Mouse (Mus musculus) forebrain, embryonic 15.5 days (tissue): Measurements from ENCODE around the gene Larp4b. TPM values are rescaled to one million over a fixed set of nuclear protein-coding genes. Genes with fewer than 3 reads are reported as not detected.

ENCODE experiments used
- ATAC-seq: fragments of 200-750 bp; cut with Nextera tagmentation; replicated peaks from 2 replicates; pipeline ENCODE4 v1.8.0; 2017; ENCODE audit warnings: mild to moderate bottlenecking, moderate TSS enrichment, moderate library complexity
- H3K27ac ChIP-seq: fragments of 300-500 bp; sonication (generic); replicated peaks from 2 replicates; pipeline ENCODE4 v1.5.1; 2015; ENCODE audit warnings: mild to moderate bottlenecking, inconsistent platforms
- H3K27me3 ChIP-seq: fragments of 300-500 bp; sonication (generic); 2 replicates; pipeline ENCODE4 v1.6.1; 2015; ENCODE audit warnings: inconsistent platforms
- H3K36me3 ChIP-seq: fragments of 300-500 bp; sonication (generic); 2 replicates; pipeline ENCODE4 v1.6.1; 2015; ENCODE audit warnings: mild to moderate bottlenecking, inconsistent platforms
- H3K4me1 ChIP-seq: fragments of 300-500 bp; sonication (generic); 2 replicates; pipeline ENCODE4 v1.6.1; 2015; ENCODE audit warnings: inconsistent platforms
- H3K4me2 ChIP-seq: fragments of 300-500 bp; sonication (generic); replicated peaks from 2 replicates; pipeline ENCODE4 v1.6.1; 2015; ENCODE audit warnings: mild to moderate bottlenecking, inconsistent platforms
- H3K4me3 ChIP-seq: fragments of 300-500 bp; sonication (generic); 2 replicates; pipeline ENCODE4 v1.5.1; 2015; ENCODE audit warnings: mild to moderate bottlenecking, inconsistent platforms
- H3K9ac ChIP-seq: fragments of 300-500 bp; sonication (generic); replicated peaks from 2 replicates; pipeline ENCODE4 v1.6.1; 2015; ENCODE audit warnings: mild to moderate bottlenecking, inconsistent platforms
- H3K9me3 ChIP-seq: fragments of 300-500 bp; sonication (generic); 2 replicates; pipeline ENCODE4 v1.6.1; 2016; ENCODE audit warnings: inconsistent platforms
- WGBS: fragments of 180-500 bp; shearing (Covaris S2); methylation state at CpG from one replicate; pipeline ENCODE4 v1.1.7; 2015; ENCODE audit warnings: mixed read lengths; 5-methylcytosine and 5-hydroxymethylcytosine counted together
- polyA plus RNA-seq: library from polyadenylated mRNA; unstranded; fragments of >200 nt; fragmentation: Nextera tagmentation; extraction: Ambion mirVana; gene quantifications from 2 replicates; pipeline ENCODE4 v1.2.1, GENCODE M21; 2015

Gene Larp4b
- polyA plus RNA-seq, 1 experiment from 2014 or later, result 39.3 TPM

- Histone ChIP-seq H3K9me3 (no peaks in the 10 kb centered on the region), H3K27me3 (no peaks in the 10 kb centered on the region), H3K27ac (no peak overlapping the region), H3K36me3 (peaks cover 45% of the 10 kb centered on the region), H3K4me3 (no peak overlapping the region), H3K9ac (no peak overlapping the region), H3K4me2 (no peak overlapping the region), H3K4me1 (no peaks in the 10 kb centered on the region)
- 94% methylated on average over 6 of the region's 6 CpGs for WGBS
- no peak for ATAC-seq
These were observed 35.1 kb downstream of the Larp4b start for GRCm38 (mm10) chr13:9128707-9129314.

GRCm38 (mm10) chr13:9134421-9134820, 40.7 kb downstream of the Larp4b start:
- Histone ChIP-seq H3K9me3 (no peaks in the 10 kb centered on the region), H3K4me3 (no peak overlapping the region), H3K27ac (no peak overlapping the region), H3K9ac (no peak overlapping the region), H3K27me3 (no peaks in the 10 kb centered on the region), H3K4me1 (no peaks in the 10 kb centered on the region), H3K36me3 (peaks cover 38% of the 10 kb centered on the region), H3K4me2 (no peak overlapping the region)
- 81% methylated on average over 2 of the region's 2 CpGs for WGBS
- ATAC-seq, result no peak

GRCm38 (mm10) chr13:9136088-9136487, 42.4 kb downstream of the Larp4b start:
- ATAC-seq, result no peak
- Histone ChIP-seq H3K4me3 (no peak overlapping the region), H3K27ac (no peak overlapping the region), H3K4me1 (no peaks in the 10 kb centered on the region), H3K27me3 (no peaks in the 10 kb centered on the region), H3K36me3 (peaks cover 35% of the 10 kb centered on the region; the same call in 1 of the 2 replicates), H3K9ac (no peak overlapping the region), H3K4me2 (no peak overlapping the region), H3K9me3 (no peaks in the 10 kb centered on the region)
- WGBS, result 92% methylated on average over 6 of the region's 6 CpGs

DNA sequence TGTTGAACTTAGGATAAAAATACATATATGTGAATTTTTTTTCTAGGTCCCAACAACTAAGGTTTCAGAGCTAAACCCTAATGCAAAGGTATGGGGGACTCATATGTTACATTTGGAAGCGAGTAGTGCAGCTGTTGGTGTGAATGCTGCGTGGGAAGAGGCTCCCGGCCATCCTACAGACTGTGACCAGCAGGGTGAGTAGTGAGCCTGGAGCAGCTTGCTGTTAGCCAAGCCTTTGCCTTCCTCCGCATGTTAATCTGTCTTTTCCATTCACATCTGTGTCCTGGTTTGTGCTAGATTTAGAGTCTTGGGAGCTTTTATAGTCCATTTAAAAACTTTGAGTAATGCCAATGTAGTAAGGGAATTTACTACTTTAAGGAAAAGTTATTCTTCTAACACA, 43.1 kb downstream of the Larp4b start:
- Histone ChIP-seq H3K27me3 (no peaks in the 10 kb centered on the region), H3K27ac (no peak overlapping the region), H3K4me2 (no peak overlapping the region), H3K4me3 (no peak overlapping the region), H3K36me3 (peaks cover 40% of the 10 kb centered on the region), H3K9me3 (no peaks in the 10 kb centered on the region), H3K4me1 (no peaks in the 10 kb centered on the region), H3K9ac (no peak overlapping the region)
- no peak for ATAC-seq
- WGBS, result 62% methylated on average over 4 of the region's 4 CpGs

GRCm38 (mm10) chr13:9139466-9139991, 45.8 kb downstream of the Larp4b start:
- Histone ChIP-seq H3K4me3 (no peak overlapping the region), H3K36me3 (peaks cover 40% of the 10 kb centered on the region), H3K9me3 (no peaks in the 10 kb centered on the region), H3K4me1 (0 out of 2 replicates have a peak, but pooled peaks cover 5% of the 10 kb centered on the region), H3K27me3 (no peaks in the 10 kb centered on the region), H3K9ac (no peak overlapping the region), H3K4me2 (no peak overlapping the region), H3K27ac (no peak overlapping the region)
- 86% methylated on average over 6 of the region's 6 CpGs for WGBS
- no peak for ATAC-seq

GRCm38 (mm10) chr13:9140204-9140603, 46.5 kb downstream of the Larp4b start:
- H3K9me3 ChIP-seq, result no peaks in the 10 kb centered on the region
- H3K27ac ChIP-seq, result no peak overlapping the region
- 79% methylated on average over 10 of the region's 10 CpGs for WGBS
- H3K4me1 ChIP-seq, result 0 out of 2 replicates have a peak, but pooled peaks cover 5% of the 10 kb centered on the region
- no peak overlapping the region for H3K4me3 ChIP-seq
- H3K27me3 ChIP-seq, result no peaks in the 10 kb centered on the region
- no peak overlapping the region for H3K4me2 ChIP-seq
- H3K36me3 ChIP-seq, result peaks cover 42% of the 10 kb centered on the region
- H3K9ac ChIP-seq, result no peak overlapping the region
- no peak for ATAC-seq

- no peak overlapping the region for H3K9ac ChIP-seq
- no peaks in the 10 kb centered on the region for H3K9me3 ChIP-seq
- no peaks in the 10 kb centered on the region for H3K27me3 ChIP-seq
- no peak overlapping the region for H3K4me2 ChIP-seq
- no peak overlapping the region for H3K4me3 ChIP-seq
- peaks cover 48% of the 10 kb centered on the region for H3K36me3 ChIP-seq
- H3K27ac ChIP-seq, result no peak overlapping the region
- WGBS, result 9% methylated on average over 2 of the region's 2 CpGs
- peak; percentile 13; the same call in 1 of the 2 replicates for ATAC-seq
- H3K4me1 ChIP-seq, result 0 out of 2 replicates have a peak, but pooled peaks cover 5% of the 10 kb centered on the region
These were observed 48.7 kb downstream of the Larp4b start for GRCm38 (mm10) chr13:9142371-9142770.

- Histone ChIP-seq H3K4me2 (no peak overlapping the region), H3K27ac (no peak overlapping the region), H3K9me3 (no peaks in the 10 kb centered on the region), H3K36me3 (peaks cover 48% of the 10 kb centered on the region), H3K4me1 (peaks cover 2% of the 10 kb centered on the region; the same call in 1 of the 2 replicates), H3K4me3 (no peak overlapping the region), H3K27me3 (no peaks in the 10 kb centered on the region), H3K9ac (no peak overlapping the region)
- WGBS, result 58% methylated on average over 2 of the region's 2 CpGs
- no peak for ATAC-seq
These were observed 55.1 kb downstream of the Larp4b start for GRCm38 (mm10) chr13:9148830-9149229.

- Histone ChIP-seq H3K36me3 (peaks cover 55% of the 10 kb centered on the region), H3K27ac (no peak overlapping the region)
- WGBS, result 29% methylated on average over 7 of the region's 7 CpGs
These were observed 56.0 kb downstream of the Larp4b start for GRCm38 (mm10) chr13:9149473-9150217.

GRCm38 (mm10) chr13:9151100-9151499, 57.4 kb downstream of the Larp4b start:
- peaks cover 2% of the 10 kb centered on the region; the same call in 1 of the 2 replicates for H3K4me1 ChIP-seq
- 94% methylated on average over 6 of the region's 6 CpGs for WGBS
- H3K9me3 ChIP-seq, result no peaks in the 10 kb centered on the region
- H3K36me3 ChIP-seq, result peaks cover 55% of the 10 kb centered on the region
- no peak overlapping the region for H3K27ac ChIP-seq
- H3K4me3 ChIP-seq, result no peak overlapping the region
- no peak for ATAC-seq
- H3K4me2 ChIP-seq, result no peak overlapping the region
- no peaks in the 10 kb centered on the region for H3K27me3 ChIP-seq
- no peak overlapping the region for H3K9ac ChIP-seq

More at GRCm38 (mm10) chr13:9149473-9150217, 56.0 kb downstream of the Larp4b start:
- Histone ChIP-seq H3K9ac (no peak overlapping the region), H3K4me3 (no peak overlapping the region), H3K4me1 (peaks cover 2% of the 10 kb centered on the region; the same call in 1 of the 2 replicates), H3K27me3 (no peaks in the 10 kb centered on the region), H3K9me3 (no peaks in the 10 kb centered on the region), H3K4me2 (no peak overlapping the region)
- no peak for ATAC-seq

DNA sequence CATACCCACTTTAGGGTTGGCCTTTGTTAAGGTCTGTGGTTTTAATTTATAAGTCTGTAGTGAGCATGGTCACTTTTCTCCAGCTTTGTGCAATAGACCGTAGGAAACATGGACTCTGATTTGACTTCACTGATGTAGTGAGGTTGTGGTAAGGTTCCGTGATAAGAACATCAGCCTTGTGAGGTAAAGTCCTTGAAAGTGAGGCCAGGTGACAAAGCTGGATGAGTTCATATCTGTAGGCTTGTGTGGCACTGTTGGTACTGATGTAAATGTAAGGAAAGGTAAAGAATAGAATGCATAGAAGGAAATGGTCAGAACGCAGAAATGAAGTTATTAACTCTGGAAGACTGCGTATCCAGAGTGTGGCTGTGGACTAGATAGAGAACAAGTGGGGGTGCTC, 57.9 kb downstream of the Larp4b start:
- ATAC-seq, result no peak
- Histone ChIP-seq H3K36me3 (peaks cover 55% of the 10 kb centered on the region), H3K9me3 (no peaks in the 10 kb centered on the region), H3K27ac (no peak overlapping the region), H3K9ac (no peak overlapping the region), H3K4me3 (no peak overlapping the region), H3K27me3 (no peaks in the 10 kb centered on the region), H3K4me1 (peaks cover 2% of the 10 kb centered on the region; the same call in 1 of the 2 replicates), H3K4me2 (no peak overlapping the region)
- 96% methylated on average over 4 of the region's 4 CpGs for WGBS

DNA sequence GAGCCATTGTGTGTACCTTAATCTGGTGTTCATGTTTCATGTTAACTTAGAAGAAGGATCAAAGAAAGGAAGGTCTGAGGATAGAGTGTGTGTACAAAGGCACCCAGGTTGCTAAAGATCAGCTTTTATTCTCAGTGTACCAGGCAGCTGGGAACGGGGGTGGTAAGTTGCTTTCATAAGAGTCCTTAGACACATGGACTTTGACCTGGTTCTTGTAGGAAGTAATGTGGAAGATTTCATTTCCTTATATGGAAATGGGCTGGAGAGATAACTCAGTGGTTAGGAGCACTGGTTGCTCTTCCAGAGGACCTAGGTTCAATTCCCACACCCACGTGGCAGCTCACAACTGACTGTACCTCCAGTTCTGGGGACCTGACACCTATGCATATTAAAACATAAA, 58.6 kb downstream of the Larp4b start:
- Histone ChIP-seq H3K27me3 (no peaks in the 10 kb centered on the region), H3K27ac (no peak overlapping the region), H3K4me3 (no peak overlapping the region), H3K4me1 (peaks cover 2% of the 10 kb centered on the region; the same call in 1 of the 2 replicates), H3K9me3 (no peaks in the 10 kb centered on the region), H3K36me3 (peaks cover 51% of the 10 kb centered on the region), H3K9ac (no peak overlapping the region), H3K4me2 (no peak overlapping the region)
- WGBS, result 94% methylated on average over 2 of the region's 2 CpGs
- no peak for ATAC-seq
